Mouse (Mus musculus) midbrain, embryonic 16.5 days (tissue): ENCODE results near the gene Slc22a18. TPM values are rescaled to one million over a fixed set of nuclear protein-coding genes. Genes with fewer than 3 reads are reported as not detected.

ENCODE experiments used
- ATAC-seq: fragments of 200-750 bp; cut with Nextera tagmentation; 2 replicates; pipeline ENCODE4 v1.8.0; 2017; ENCODE audit warnings: moderate TSS enrichment
- H3K27ac ChIP-seq: fragments of 300-500 bp; sonication (generic); 2 replicates; pipeline ENCODE4 v1.5.1; 2014; ENCODE audit warnings: mild to moderate bottlenecking, low read length, mixed read lengths
- H3K27me3 ChIP-seq: fragments of 300-500 bp; sonication (generic); 2 replicates; pipeline ENCODE4 v1.6.1; 2014; ENCODE audit warnings: low read depth, low read length, mixed read lengths; ENCODE audit not compliant: control insufficient read depth, insufficient read depth
- H3K36me3 ChIP-seq: fragments of 300-500 bp; sonication (generic); 2 replicates; pipeline ENCODE4 v1.6.1; 2014; ENCODE audit warnings: mild to moderate bottlenecking, low read length, moderate library complexity, mixed read lengths; ENCODE audit not compliant: control insufficient read depth, insufficient read depth
- H3K4me1 ChIP-seq: fragments of 300-500 bp; sonication (generic); 2 replicates; pipeline ENCODE4 v1.6.1; 2014; ENCODE audit warnings: mild to moderate bottlenecking, low read length, mixed read lengths; ENCODE audit not compliant: control insufficient read depth, insufficient read depth
- H3K4me2 ChIP-seq: fragments of 300-500 bp; sonication (generic); 2 replicates; pipeline ENCODE4 v1.6.1; 2014; ENCODE audit warnings: mild to moderate bottlenecking, low read length, mixed read lengths
- H3K4me3 ChIP-seq: fragments of 300-500 bp; sonication (generic); 2 replicates; pipeline ENCODE4 v1.5.1; 2014; ENCODE audit warnings: low read depth, mild to moderate bottlenecking, low read length, moderate library complexity, mixed read lengths
- H3K9ac ChIP-seq: fragments of 300-500 bp; sonication (generic); 2 replicates; pipeline ENCODE4 v1.6.1; 2014; ENCODE audit warnings: low read depth, low read length, mixed read lengths
- H3K9me3 ChIP-seq: fragments of 300-500 bp; sonication (generic); replicated peaks from 2 replicates; pipeline ENCODE4 v1.6.1; 2014; ENCODE audit warnings: mild to moderate bottlenecking, low read length, mixed read lengths; ENCODE audit not compliant: control insufficient read depth, poor library complexity, severe bottlenecking
- WGBS: fragments of 180-500 bp; shearing (Covaris S2); extraction: QIAGEN DNeasy Blood & Tissue Kit; methylation state at CpG from one replicate; pipeline ENCODE4 v1.1.7; 2014; 5-methylcytosine and 5-hydroxymethylcytosine counted together
- polyA plus RNA-seq: library from polyadenylated mRNA; unstranded; fragments of >200 nt; fragmentation: Nextera tagmentation; extraction: Ambion mirVana; gene quantifications from 2 replicates; pipeline ENCODE4 v1.2.1, GENCODE M21; 2015

The Slc22a18 gene
- polyA plus RNA-seq, 1 experiment from 2014 or later = 1.1 TPM

- H3K9ac ChIP-seq = no peak overlapping the region
- ATAC-seq = no peak
- no peaks in the 10 kb centered on the region for H3K36me3 ChIP-seq
- H3K4me1 ChIP-seq = no peaks in the 10 kb centered on the region
- no peaks in the 10 kb centered on the region for H3K27me3 ChIP-seq
- H3K4me3 ChIP-seq = no peak overlapping the region
- WGBS = 29% methylated on average over 10 of the region's 10 CpGs
- H3K9me3 ChIP-seq = no peaks in the 10 kb centered on the region
- H3K4me2 ChIP-seq = no peak overlapping the region
- H3K27ac ChIP-seq = no peak overlapping the region
Observed at GRCm38 (mm10) chr7:143474811-143475210, 1.3 kb downstream of the Slc22a18 start.

- Histone ChIP-seq H3K9me3 (no peaks in the 10 kb centered on the region), H3K4me3 (no peak overlapping the region), H3K36me3 (no peaks in the 10 kb centered on the region), H3K4me1 (no peaks in the 10 kb centered on the region), H3K9ac (no peak overlapping the region), H3K27me3 (no peaks in the 10 kb centered on the region), H3K27ac (no peak overlapping the region), H3K4me2 (no peak overlapping the region)
- WGBS = 79% methylated on average over 11 of the region's 11 CpGs
- ATAC-seq = no peak
Observed at GRCm38 (mm10) chr7:143475876-143476275, 2.3 kb downstream of the Slc22a18 start.

DNA sequence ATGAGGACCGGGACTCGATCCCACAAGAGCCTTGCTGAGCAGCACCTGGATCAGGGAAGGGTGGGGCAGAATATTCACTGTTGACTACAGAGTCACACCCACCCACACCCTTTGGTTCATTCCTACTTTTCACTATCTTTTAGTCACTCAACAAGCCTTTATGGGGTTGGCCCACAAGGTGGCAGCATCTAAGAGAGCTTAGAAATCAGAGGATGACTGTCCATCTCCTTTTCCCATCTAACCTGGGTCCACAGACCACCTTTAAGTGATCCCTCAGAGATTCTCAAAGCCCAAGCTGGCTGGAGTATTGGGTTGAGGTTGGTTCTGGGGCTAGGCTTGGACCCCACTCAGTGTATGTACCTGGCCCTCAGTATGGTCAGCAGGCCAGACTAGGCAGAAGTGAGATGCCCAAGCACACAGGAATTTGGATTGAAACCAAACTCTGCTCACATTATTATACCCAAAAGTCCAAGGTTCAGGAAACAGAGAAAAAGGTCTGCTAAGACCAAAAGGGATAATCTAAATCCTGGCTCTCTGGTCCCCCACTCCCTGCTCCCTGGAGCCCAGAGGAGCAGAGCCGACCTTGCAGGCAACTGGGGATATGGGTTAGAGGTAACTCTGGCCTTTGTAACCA, 3.3 kb downstream of the Slc22a18 start:
- H3K27ac ChIP-seq = no peak overlapping the region
- H3K4me2 ChIP-seq = no peak overlapping the region
- no peaks in the 10 kb centered on the region for H3K4me1 ChIP-seq
- no peaks in the 10 kb centered on the region for H3K36me3 ChIP-seq
- H3K9ac ChIP-seq = no peak overlapping the region
- no peak for ATAC-seq
- H3K9me3 ChIP-seq = no peaks in the 10 kb centered on the region
- H3K4me3 ChIP-seq = no peak overlapping the region
- 83% methylated on average over 3 of the region's 3 CpGs for WGBS
- no peaks in the 10 kb centered on the region for H3K27me3 ChIP-seq

GRCm38 (mm10) chr7:143477800-143478199, 4.3 kb downstream of the Slc22a18 start:
- Histone ChIP-seq H3K36me3 (no peaks in the 10 kb centered on the region), H3K4me2 (no peak overlapping the region), H3K27me3 (no peaks in the 10 kb centered on the region), H3K27ac (no peak overlapping the region), H3K9ac (no peak overlapping the region), H3K9me3 (no peaks in the 10 kb centered on the region), H3K4me3 (no peak overlapping the region), H3K4me1 (no peaks in the 10 kb centered on the region)
- WGBS = 93% methylated on average over 5 of the region's 5 CpGs
- no peak for ATAC-seq

DNA sequence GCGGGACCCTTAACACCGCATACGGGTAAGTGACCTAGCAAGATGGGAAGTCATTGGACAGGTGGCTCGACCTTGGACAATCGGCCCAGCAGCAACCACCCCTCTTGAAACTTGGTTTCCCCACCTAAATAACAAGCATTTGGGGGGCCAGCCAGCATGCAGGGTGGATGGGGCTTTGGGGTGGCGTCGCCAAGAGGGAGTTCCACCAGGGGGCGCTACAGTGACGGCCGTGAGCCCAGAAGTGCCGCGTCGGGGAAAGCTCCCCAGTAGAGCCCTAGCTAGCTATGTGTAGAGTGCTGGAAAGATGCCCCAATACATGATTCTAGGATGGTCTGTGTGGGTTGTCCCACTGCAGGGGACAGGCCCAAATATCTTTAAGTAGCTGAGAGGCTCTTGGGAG, 7.0 kb downstream of the Slc22a18 start:
- Histone ChIP-seq H3K27me3 (no peaks in the 10 kb centered on the region), H3K9ac (no peak overlapping the region), H3K4me1 (no peaks in the 10 kb centered on the region), H3K4me2 (no peak overlapping the region), H3K27ac (no peak overlapping the region), H3K4me3 (no peak overlapping the region), H3K36me3 (no peaks in the 10 kb centered on the region), H3K9me3 (no peaks in the 10 kb centered on the region)
- WGBS = 42% methylated on average over 13 of the region's 13 CpGs
- no peak for ATAC-seq

DNA sequence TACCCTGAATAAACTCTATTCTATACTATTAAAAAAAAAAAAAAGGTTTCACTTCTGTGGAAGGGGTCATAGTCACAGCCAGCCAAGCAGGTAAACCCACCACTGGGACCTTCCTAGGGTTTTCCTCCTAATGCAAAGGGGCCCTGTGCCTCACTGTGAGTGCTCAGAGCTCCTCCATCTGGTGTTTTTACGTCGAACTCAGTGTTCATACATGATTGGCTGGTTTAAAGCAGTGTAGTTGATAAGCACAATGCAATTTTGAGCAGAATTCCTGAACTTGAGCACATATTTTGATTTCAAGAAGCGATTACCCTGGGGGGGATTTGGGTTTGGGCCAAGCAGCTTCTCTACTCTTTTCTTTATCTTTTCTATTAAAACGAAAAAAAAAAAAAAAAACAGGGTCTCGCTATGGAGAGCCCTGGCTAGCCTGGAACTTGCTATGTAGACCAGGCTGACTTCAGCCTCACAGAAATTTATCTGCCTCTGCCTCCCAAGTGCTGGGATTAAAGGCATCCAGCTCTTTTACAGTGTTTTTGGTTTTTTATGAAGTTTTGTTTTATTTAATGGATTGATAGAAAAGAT, 8.4 kb downstream of the Slc22a18 start:
- WGBS = 58% methylated on average over 5 of the region's 5 CpGs
- Histone ChIP-seq H3K27me3 (no peaks in the 10 kb centered on the region), H3K4me3 (no peak overlapping the region)

DNA sequence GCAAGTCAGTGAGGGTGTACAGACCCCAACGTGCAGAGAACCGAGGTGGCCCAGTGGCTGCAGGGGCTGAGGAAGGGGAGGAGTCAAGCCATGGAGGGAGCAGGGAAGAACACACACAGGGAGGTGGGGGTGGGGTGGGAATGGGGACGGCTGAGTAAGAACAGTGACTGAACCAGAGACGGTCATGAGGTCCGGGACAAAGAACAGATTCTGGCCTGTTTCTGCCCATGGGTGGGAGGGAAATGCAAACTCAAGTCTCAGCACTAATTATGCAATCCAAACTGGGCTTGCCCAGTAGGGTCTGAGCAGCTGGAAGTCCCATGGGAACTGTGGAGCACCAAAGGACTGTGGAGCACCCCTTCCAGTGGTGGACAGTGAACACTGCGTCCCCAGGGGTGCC, 9.0 kb downstream of the Slc22a18 start:
- Histone ChIP-seq H3K9ac (no peak overlapping the region), H3K36me3 (no peaks in the 10 kb centered on the region), H3K27ac (no peak overlapping the region), H3K27me3 (no peaks in the 10 kb centered on the region), H3K4me1 (no peaks in the 10 kb centered on the region), H3K4me3 (no peak overlapping the region), H3K4me2 (no peak overlapping the region), H3K9me3 (no peaks in the 10 kb centered on the region)
- no peak for ATAC-seq
- 6% methylated on average over 6 of the region's 6 CpGs for WGBS

More for the DNA sequence above, 8.4 kb downstream of the Slc22a18 start:
- Histone ChIP-seq H3K9ac (no peak overlapping the region), H3K36me3 (no peaks in the 10 kb centered on the region), H3K27ac (no peak overlapping the region), H3K9me3 (no peaks in the 10 kb centered on the region), H3K4me1 (no peaks in the 10 kb centered on the region), H3K4me2 (no peak overlapping the region)
- ATAC-seq = no peak

- Histone ChIP-seq H3K4me3 (no peak overlapping the region), H3K27me3 (no peaks in the 10 kb centered on the region), H3K27ac (no peak overlapping the region), H3K4me2 (no peak overlapping the region), H3K4me1 (no peaks in the 10 kb centered on the region), H3K36me3 (no peaks in the 10 kb centered on the region), H3K9me3 (no peaks in the 10 kb centered on the region), H3K9ac (no peak overlapping the region)
- ATAC-seq = no peak
- 79% methylated on average over 6 of the region's 6 CpGs for WGBS
Observed at GRCm38 (mm10) chr7:143489735-143490134, 16.2 kb downstream of the Slc22a18 start.

GRCm38 (mm10) chr7:143493616-143494126, 20.1 kb downstream of the Slc22a18 start:
- Histone ChIP-seq H3K9me3 (no peaks in the 10 kb centered on the region), H3K27ac (no peak overlapping the region), H3K4me2 (no peak overlapping the region), H3K27me3 (no peaks in the 10 kb centered on the region), H3K4me3 (no peak overlapping the region), H3K36me3 (no peaks in the 10 kb centered on the region), H3K9ac (no peak overlapping the region), H3K4me1 (no peaks in the 10 kb centered on the region)
- 87% methylated on average over 6 of the region's 6 CpGs for WGBS
- ATAC-seq = no peak
